Mouse (Mus musculus) left cerebral cortex, postnatal 10 days (tissue): Measurements from ENCODE around the gene Nr1d1. TPM values are rescaled to one million over a fixed set of nuclear protein-coding genes. Genes with fewer than 3 reads are reported as not detected.

Experiments used
- DNase-seq, 2 experiments: peaks; one replicate each; pipeline ENCODE4 v3.0.0; 2021 to 2022; ENCODE audit warnings: low spot score in 2 of 2, mixed read lengths in 1 of 2; ENCODE audit errors: extremely low spot score in 1 of 2
- intact Hi-C: fragments of 180-260 bp; cut with DNase I; formaldehyde crosslinking; loops from one replicate; pipeline ENCODE4 v1.15.1; 2025
- total RNA-seq, 2 experiments: library from RNA; stranded (reverse); gene quantifications; 2 replicates each; pipeline ENCODE4 v1.2.3; 2021

Nr1d1 gene
- total RNA-seq, 2 experiments from 2014 or later, result 63.3 to 70.5 TPM

GRCm38 (mm10) chr11:98789219-98789807, 14.2 kb upstream of the Nr1d1 start:
- intact Hi-C loops, result loop anchor here (5.0 kb wide), 1 partner anchor 77 kb away; no protein-coding TSS in a partner anchor
- peak in 1 of 2 experiments; percentile 49 for DNase-seq

DNA sequence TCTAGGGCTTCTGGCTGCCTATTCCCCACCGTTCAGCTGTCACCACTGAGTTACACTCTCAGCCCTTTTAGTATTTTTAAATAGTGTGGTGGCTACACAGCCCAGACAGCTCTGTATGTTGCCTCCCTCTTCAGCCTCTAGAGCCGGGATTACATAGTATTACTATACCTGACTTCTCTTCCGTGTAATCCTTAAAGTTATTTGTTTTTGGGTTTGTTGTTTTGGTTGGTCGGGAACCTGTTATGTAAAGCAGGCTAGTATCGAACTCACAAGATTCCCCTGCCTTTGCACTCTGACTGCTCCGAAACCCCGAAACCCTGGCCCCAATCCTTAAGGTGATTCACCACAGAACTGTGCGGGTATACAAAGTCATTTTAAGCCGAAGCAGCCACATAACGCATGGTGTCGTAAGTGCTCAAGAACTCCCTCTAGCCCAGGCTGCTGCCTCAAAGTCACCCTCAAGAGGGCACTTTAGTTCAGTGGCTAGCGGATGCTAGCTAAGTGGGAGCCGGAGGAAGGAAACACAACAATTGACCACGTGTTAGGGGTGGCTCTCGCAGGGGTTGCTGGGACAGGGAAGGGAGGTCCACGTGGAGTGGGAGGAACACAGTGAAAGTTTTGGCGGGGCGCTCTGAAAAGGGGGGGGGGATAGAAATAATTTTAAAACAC, 13.6 kb upstream of the Nr1d1 start:
- intact Hi-C loops, result loop anchor here (5.0 kb wide), 1 partner anchor 76 kb away; no protein-coding TSS in a partner anchor

DNA sequence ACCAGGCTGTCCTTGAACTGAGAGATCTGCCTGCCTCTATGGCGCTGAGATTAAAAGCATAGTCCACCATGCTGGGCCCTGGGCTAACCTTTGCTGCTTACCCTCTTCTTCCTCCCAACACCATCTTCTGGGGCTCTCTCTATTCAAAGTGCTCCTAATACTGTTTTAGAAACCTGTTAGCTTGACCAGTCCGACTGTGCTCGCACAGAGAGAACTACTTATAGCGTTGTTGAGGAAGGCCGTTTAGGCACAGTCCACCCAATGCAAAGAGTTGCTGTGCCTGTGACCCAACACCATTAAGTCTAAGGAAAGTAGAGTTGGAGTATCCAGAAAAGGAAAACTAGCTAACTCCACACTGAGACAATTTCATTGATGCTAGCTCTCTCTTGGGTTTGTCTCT, 13.0 kb upstream of the Nr1d1 start:
- intact Hi-C loops, result loop anchor here (5.0 kb wide), 1 partner anchor 76 kb away; no protein-coding TSS in a partner anchor
- no peak for DNase-seq

More for the DNA sequence above, 13.6 kb upstream of the Nr1d1 start:
- DNase-seq, result peak in 1 of 2 experiments; percentile 92

- DNase-seq, result no peak
- intact Hi-C loops, result loop anchor here (5.0 kb wide), 1 partner anchor 75 kb away; no protein-coding TSS in a partner anchor
These were observed 12.6 kb upstream of the Nr1d1 start for GRCm38 (mm10) chr11:98787691-98788090.

- intact Hi-C loops, result loop anchor here (5.0 kb wide), 1 partner anchor 75 kb away; no protein-coding TSS in a partner anchor
These were observed 12.1 kb upstream of the Nr1d1 start for GRCm38 (mm10) chr11:98787229-98787628.

DNA sequence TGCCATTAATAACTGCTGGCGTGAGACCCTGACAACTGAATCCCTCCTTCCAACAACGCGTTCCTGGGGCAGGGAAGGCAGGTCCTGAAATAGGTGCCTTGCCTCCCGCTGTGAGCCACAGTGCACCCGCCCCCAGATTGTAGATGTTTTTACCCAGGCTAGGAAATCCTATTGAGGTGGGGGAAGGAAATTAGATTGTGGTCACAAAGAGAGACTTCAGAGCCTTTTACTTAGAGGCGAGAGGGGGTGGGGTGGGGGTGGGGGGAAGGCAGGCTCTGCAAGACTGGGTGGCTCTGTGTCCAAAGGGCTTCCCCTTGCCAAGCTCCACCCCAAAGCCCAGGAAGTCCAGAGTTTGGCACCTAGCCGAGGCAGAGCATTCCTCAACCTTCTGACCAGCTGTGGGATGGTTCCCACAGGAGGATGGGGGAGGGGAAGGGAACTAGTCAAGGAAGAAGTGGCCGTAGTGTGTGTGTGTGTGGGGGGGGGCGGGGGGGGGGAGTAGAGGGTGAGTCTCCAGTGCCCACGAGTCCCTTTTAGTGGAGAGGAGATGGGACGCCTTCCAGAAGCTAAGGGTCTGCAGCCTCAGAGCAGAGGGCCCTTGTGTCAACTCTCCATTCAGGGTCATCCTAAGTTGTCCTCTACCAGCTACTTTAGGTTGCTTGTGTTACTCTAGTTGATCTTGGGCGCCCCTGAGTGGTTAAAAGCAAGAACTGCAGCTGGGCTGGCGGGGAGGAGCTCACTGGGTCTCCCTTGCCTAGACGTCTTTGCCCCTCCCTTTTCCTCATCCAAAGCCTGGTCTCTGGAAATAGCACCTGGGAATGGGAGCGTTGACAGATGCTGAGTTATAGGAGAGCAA, 11.5 kb upstream of the Nr1d1 start:
- intact Hi-C loops, result loop anchor here (5.0 kb wide), 1 partner anchor 74 kb away; no protein-coding TSS in a partner anchor
- DNase-seq, result peak; percentile 95 to 96

More at GRCm38 (mm10) chr11:98787229-98787628, 12.1 kb upstream of the Nr1d1 start:
- no peak for DNase-seq

DNA sequence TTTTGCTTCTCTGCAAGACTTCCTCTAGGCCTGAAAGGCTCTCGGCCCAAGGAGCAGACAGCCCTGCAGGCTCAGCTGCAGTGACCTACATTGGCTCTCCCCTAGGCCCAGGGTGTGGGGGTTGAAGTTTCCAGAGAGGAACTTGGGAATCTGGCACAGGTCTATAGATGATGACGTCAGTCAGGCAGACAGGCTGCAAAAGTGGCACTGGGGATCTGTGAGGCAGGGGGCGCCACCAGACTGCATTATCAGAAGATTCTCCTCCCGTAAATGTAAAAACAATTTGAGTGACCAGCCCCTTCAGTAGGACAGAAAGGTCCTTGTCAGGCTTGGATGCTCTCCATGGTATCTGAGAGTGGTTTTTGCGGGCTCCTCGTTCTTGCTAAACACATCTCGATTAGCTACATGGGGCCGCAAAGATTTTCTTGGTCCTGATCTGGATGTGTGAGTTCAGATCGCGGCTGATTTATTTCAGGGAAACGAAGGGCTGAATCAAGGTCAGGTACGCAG, 10.7 kb upstream of the Nr1d1 start:
- peak; percentile 86 to 93 for DNase-seq
- intact Hi-C loops, result loop anchor here (5.0 kb wide), 1 partner anchor 74 kb away; no protein-coding TSS in a partner anchor

DNA sequence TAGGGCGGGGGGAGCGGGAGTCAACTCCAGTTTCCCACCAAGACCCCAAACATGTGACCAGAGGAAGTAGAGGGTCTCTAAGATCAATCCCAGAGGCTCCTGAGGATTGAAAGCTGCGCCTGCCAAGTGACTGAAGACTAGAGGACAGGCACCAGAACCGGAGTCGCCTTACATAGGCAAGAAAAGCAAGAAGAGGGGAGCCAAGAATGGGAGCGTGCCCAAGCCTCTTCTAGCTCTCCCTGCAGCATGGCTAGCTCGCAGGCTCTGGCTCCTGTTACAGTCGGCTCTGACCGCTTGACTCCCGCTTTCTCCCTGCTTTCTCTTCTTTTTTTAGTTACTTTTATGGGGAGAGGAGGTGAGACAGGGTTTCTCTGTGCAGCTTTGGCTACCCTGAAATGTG, 10.1 kb upstream of the Nr1d1 start:
- intact Hi-C loops, result loop anchor here (5.0 kb wide), 1 partner anchor 73 kb away; no protein-coding TSS in a partner anchor

DNA sequence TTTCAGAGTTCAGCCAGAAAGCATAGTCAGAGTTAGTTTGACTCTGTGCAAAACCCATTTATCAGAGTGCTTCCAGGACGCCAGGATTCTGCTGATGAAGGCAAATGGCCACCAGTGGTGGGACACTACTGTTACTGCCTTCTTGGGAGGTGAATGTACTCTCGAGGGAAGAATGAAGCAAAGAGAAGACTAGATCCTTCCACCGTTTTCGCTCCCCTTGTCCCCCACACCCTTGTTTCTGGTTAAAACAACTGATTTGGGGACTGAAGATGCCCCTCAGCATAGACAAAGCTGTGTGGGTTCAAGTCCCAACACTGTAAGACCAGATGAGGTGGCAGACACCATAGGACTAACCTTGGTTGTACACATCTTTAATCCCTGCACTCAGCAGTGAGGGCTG, 9.0 kb upstream of the Nr1d1 start:
- intact Hi-C loops, result loop anchor here (5.0 kb wide), 1 partner anchor 42 kb away; the partner anchor contains the start of gene Thra
- no peak for DNase-seq

More for the DNA sequence above, 10.1 kb upstream of the Nr1d1 start:
- DNase-seq, result no peak

DNA sequence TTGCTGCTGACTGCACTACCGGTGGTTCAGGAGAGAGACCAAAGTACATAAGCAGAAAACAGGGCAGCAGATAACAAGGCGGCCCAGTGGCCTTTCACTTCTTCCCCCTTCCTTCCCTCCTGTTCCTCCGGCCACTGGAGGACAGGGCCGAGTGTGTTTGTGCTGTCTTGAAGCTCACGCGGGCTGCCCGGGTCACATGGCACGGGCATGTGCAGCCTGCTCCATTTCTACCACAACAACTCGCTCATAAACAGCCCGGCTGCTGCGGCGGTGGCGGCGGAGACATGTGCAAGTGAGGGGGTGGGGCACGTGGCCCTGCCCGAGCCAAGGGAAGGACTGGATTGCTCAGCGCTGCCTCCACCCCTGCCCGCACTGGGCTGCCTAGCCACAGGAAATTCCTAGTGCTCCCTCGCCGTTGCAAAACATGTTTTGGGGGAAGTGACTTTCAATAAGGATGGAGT, 8.1 kb upstream of the Nr1d1 start:
- peak; percentile 93 to 99 for DNase-seq
- intact Hi-C loops, result loop anchor here (1.0 to 5.0 kb wide), 2 partner anchors 8 to 41 kb away; partner anchors contain the start of genes Nr1d1 and Thra

DNA sequence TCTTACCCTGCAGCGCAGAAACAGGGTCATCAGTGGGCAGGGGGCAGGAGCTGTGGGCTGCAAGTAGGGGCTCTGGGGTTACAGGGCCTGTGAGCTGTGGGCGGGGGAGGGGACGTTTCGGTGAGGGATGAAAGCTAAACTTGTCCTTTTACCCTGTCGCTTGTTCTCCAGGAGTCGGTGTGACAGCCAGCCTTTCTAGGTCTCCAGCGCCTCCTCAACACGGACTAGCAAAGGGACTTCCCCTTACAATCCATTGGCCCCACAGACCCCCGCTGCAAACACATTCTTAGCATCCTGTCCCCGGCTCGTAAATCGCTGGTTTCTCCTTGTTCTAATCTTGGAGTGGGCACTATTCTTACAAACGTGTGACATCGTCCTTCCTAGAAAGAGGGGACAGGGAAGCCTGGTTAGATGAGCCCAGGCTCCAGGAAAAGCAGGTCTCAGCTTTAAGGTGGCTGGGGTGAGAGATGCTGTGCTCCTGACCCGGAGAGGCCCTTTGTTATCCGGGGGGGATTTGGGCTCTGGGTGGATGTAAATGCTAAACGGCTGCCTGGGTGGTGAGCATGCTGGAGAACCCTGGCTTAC, 7.6 kb upstream of the Nr1d1 start:
- DNase-seq, result peak in 1 of 2 experiments; percentile 70
- intact Hi-C loops, result loop anchor here (1.0 to 5.0 kb wide), 2 partner anchors 7 to 40 kb away; partner anchors contain the start of genes Nr1d1 and Thra

DNA sequence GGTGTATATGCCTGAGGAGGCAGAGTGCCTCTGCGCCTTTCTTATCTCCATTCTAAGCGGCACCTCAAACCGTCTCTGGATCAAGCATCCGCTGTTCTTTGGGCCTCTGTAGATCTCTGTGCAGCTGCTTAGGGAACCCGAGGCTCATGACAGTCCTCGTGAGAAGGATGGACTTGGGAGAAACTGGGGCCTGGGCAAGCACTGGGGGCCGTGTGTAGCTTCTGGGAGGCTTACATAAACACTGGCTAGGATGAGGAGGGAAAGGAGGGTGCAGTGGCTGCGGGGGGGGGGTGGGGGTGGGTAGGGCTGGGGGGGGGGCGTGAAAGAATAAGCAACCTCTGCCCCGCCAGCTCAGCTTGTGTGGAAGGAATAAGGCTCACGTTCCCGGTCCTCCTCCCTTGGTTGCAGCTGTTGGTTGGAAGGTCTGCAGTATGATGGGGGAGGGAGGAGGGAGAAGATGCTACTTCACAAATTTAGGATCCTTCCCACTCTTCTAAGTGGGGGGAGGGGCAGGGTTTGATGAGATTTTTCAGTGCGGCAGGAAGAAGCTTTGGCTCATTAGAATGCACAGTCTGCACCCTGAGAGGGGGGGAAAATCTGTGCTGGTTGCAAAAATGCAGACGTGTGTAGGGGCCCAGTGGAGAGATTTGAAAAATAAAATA, 6.8 kb upstream of the Nr1d1 start:
- intact Hi-C loops, result loop anchor here (5.0 kb wide), 1 partner anchor 40 kb away; the partner anchor contains the start of gene Thra
- DNase-seq, result peak; percentile 84 to 89

DNA sequence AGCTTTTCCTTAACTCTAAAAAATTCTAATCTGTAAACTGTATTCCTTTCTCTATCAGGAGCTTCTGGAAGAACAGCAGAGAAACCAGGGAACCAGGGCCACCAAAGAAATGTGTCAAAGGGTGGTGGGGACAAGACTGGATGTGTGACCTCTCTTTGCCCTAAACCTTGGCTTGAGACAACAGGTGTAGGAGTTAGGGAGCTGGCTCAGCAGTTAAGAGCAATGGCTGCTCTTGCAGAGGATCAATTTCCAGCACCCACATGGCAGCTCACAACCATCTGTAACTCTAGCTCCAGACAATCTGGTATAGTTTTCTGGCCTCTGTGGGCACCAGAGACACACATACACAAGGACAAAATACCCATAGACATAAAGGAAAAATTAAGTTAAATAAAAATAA, 2.8 kb upstream of the Nr1d1 start:
- no peak for DNase-seq
- intact Hi-C loops, result no loop called here

DNA sequence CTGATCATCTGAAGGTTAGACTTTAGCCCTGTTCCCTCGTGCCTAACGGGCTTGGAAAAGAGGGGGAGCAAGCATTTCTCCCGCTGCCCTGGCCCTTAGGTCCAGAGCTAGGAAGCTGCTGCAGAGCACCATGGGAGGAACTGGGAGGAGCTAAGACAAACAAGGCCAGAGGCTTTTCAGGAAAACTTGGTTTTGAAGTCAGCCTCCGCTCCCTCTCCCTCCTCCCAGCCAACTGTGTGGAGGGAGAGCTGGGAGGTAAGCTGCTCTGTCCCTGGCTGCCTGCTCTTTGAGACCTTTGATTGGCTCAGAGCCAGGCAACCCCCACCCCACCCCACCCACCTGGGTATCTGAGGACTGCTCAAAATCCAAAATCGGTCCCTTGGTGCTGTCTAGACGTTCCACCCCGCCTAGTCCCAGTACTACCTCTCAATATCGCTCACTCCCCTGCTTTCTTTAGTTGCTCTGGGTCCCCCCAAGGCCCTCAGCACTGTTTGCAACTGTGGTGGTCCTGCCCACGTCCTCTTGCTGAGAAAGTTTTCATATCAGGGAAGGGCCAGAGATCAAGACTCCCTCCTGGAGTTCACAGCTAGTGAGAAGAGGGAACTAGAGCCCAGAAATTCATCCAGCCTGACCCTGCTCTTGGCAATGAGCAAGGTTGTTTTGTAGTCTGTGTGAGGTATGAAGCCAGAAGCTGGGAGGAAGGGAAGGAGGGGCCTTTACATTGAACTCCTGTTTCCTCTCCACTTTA, 1.9 kb upstream of the Nr1d1 start:
- DNase-seq, result peak in 1 of 2 experiments; percentile 80
- intact Hi-C loops, result no loop called here

DNA sequence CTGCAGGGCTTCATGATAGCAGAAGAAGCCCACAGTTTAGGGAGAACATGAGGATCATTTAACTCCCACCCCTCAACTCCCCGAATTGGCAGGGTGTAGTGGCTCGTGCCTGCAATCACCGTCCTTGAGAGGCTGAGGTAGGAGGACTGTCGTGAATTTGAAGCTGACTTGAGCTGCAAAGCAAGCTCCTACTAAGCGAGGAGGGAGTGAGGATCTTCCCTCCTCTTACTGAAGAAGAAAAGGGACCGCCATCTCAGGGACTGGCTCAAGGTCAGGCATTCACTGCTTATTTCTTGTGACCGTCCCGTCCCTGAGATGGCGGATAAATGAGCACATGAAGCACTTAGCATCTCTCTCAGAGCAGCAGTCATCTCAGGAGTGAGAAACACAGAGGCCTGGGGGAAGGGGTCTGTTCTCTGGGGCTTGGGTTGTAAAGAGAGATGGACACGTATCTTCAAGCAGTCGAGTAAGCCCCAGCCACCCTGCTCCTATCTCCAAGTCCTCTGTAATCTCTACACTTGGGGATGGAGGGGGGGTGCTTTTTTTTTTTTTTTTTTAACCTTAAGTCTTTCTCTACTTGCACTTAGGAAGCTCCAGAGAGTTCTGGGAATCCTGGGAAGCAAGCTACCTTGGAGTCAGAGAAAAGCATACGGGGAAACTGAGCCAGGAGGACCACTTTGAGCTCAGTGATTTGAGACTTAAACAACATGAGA, 1.1 kb upstream of the Nr1d1 start:
- intact Hi-C loops, result no loop called here

DNA sequence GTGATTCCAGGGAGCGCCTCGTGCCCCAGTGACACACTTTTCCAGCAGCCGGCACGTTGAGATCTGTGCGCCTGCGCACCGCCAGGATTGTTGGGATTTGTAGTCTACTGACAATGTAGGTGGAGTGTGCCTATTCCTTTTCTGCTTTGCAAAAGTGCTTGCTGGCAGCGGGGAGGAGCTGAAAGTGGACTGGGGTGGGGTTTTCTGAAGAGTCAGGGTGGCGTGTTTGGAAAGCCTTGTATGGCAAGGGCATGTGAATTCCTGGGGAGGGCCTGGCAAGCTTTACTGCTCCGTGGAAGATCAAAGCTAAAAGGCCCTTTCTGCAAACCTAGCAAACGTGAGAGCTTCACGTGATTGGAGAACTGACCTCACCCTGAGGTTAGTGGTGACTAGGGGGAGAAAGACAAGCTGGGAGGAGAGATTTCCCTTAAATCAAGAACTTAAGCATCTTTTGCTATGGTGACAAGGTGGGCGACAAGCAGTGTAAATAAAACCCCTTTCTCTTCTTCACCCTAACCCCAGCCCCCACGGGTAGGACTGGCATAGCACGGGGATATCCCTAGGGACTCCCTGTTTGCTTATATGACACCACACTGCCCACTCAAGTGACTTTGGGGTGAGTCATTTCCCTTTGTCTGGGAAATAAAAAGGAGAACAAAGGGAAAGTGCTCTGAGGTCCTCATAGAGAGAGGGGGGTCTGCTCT, 367 bp upstream of the Nr1d1 start:
- intact Hi-C loops, result loop anchor here (1.0 kb wide), 1 partner anchor 8 kb away; no protein-coding TSS in a partner anchor

More for the DNA sequence above, 1.1 kb upstream of the Nr1d1 start:
- DNase-seq, result no peak

More for the DNA sequence above, 367 bp upstream of the Nr1d1 start:
- DNase-seq, result peak; percentile 99
